Mouse (Mus musculus): ENCODE measurements around the gene Cep112. TPM values are rescaled to one million over a fixed set of nuclear protein-coding genes. Genes with fewer than 3 reads are reported as not detected.

Gene Cep112
- polyA plus RNA-seq, 1 experiment from 2014 or later: 12.4 TPM

GRCm38 (mm10) chr11:108655574-108655973 is 230.6 kb downstream of the Cep112 start:
- H3K36me3 ChIP-seq (ENCODE audit: control insufficient read depth, insufficient read depth, low read length): no peaks in the 10 kb centered on the region

GRCm38 (mm10) chr11:108682014-108682413 is 257.0 kb downstream of the Cep112 start:
- H3K4me3 ChIP-seq (ENCODE audit: low read depth, low read length): no peak overlapping the region
- 91% methylated on average over 3 of the region's 3 CpGs for WGBS
- no peaks in the 10 kb centered on the region for H3K36me3 ChIP-seq (ENCODE audit: control insufficient read depth, insufficient read depth, low read length)
- DNase-seq (ENCODE audit: low spot score) (no peak), ATAC-seq (ENCODE audit: low FRiP score) (no peak)
- no peak overlapping the region for H3K9ac ChIP-seq (ENCODE audit: low read depth, low read length)
- no peak overlapping the region for H3K27ac ChIP-seq (ENCODE audit: low read depth, low read length)
- H3K4me2 ChIP-seq (replicated peaks; ENCODE audit: low read depth, low read length): no peak overlapping the region
- H3K9me3 ChIP-seq (ENCODE audit: control insufficient read depth, low read length): no peaks in the 10 kb centered on the region
- H3K27me3 ChIP-seq (ENCODE audit: control insufficient read depth, insufficient read depth, low read length): no peaks in the 10 kb centered on the region
- no peaks in the 10 kb centered on the region for H3K4me1 ChIP-seq (replicated peaks; ENCODE audit: control insufficient read depth, insufficient read depth, low read length)

More at GRCm38 (mm10) chr11:108655574-108655973, 230.6 kb downstream of the Cep112 start:
- H3K27ac ChIP-seq (ENCODE audit: low read depth, low read length): no peak overlapping the region
- DNase-seq (ENCODE audit: low spot score) (no peak), ATAC-seq (ENCODE audit: low FRiP score) (no peak)
- WGBS: 81% methylated on average over 2 of the region's 2 CpGs
- H3K4me3 ChIP-seq (ENCODE audit: low read depth, low read length): no peak overlapping the region
- no peak overlapping the region for H3K4me2 ChIP-seq (replicated peaks; ENCODE audit: low read depth, low read length)
- no peak overlapping the region for H3K9ac ChIP-seq (ENCODE audit: low read depth, low read length)
- no peaks in the 10 kb centered on the region for H3K4me1 ChIP-seq (replicated peaks; ENCODE audit: control insufficient read depth, insufficient read depth, low read length)
- no peaks in the 10 kb centered on the region for H3K9me3 ChIP-seq (ENCODE audit: control insufficient read depth, low read length)
- no peaks in the 10 kb centered on the region for H3K27me3 ChIP-seq (ENCODE audit: control insufficient read depth, insufficient read depth, low read length)

GRCm38 (mm10) chr11:108696563-108696962 is 271.6 kb downstream of the Cep112 start:
- H3K4me1 ChIP-seq (replicated peaks; ENCODE audit: control insufficient read depth, insufficient read depth, low read length): no peaks in the 10 kb centered on the region
- DNase-seq (ENCODE audit: low spot score) (no peak), ATAC-seq (ENCODE audit: low FRiP score) (no peak)
- no peak overlapping the region for H3K4me3 ChIP-seq (ENCODE audit: low read depth, low read length)
- H3K27ac ChIP-seq (ENCODE audit: low read depth, low read length): no peak overlapping the region
- H3K27me3 ChIP-seq (ENCODE audit: control insufficient read depth, insufficient read depth, low read length): no peaks in the 10 kb centered on the region
- no peak overlapping the region for H3K4me2 ChIP-seq (replicated peaks; ENCODE audit: low read depth, low read length)
- H3K9ac ChIP-seq (ENCODE audit: low read depth, low read length): no peak overlapping the region
- H3K9me3 ChIP-seq (ENCODE audit: control insufficient read depth, low read length): no peaks in the 10 kb centered on the region
- H3K36me3 ChIP-seq (ENCODE audit: control insufficient read depth, insufficient read depth, low read length): no peaks in the 10 kb centered on the region
- 88% methylated on average over 4 of the region's 4 CpGs for WGBS

- 69% methylated on average over 7 of the region's 7 CpGs for WGBS
- DNase-seq (ENCODE audit: low spot score): no peak
- H3K4me3 ChIP-seq (ENCODE audit: low read depth, low read length): no peak overlapping the region
- no peaks in the 10 kb centered on the region for H3K36me3 ChIP-seq (ENCODE audit: control insufficient read depth, insufficient read depth, low read length)
- no peak overlapping the region for H3K27ac ChIP-seq (ENCODE audit: low read depth, low read length)
- no peak overlapping the region for H3K9ac ChIP-seq (ENCODE audit: low read depth, low read length)
- no peak for ATAC-seq (ENCODE audit: low FRiP score)
- H3K9me3 ChIP-seq (ENCODE audit: control insufficient read depth, low read length): no peaks in the 10 kb centered on the region
- H3K4me1 ChIP-seq (replicated peaks; ENCODE audit: control insufficient read depth, insufficient read depth, low read length): no peaks in the 10 kb centered on the region
- H3K27me3 ChIP-seq (ENCODE audit: control insufficient read depth, insufficient read depth, low read length): no peaks in the 10 kb centered on the region
- no peak overlapping the region for H3K4me2 ChIP-seq (replicated peaks; ENCODE audit: low read depth, low read length)
Observed at GRCm38 (mm10) chr11:108752301-108752700, 327.3 kb downstream of the Cep112 start.

GRCm38 (mm10) chr11:108752765-108753164 is 327.8 kb downstream of the Cep112 start:
- H3K4me1 ChIP-seq (replicated peaks; ENCODE audit: control insufficient read depth, insufficient read depth, low read length): no peaks in the 10 kb centered on the region
- H3K36me3 ChIP-seq (ENCODE audit: control insufficient read depth, insufficient read depth, low read length): no peaks in the 10 kb centered on the region
- no peak for ATAC-seq (ENCODE audit: low FRiP score)
- no peaks in the 10 kb centered on the region for H3K9me3 ChIP-seq (ENCODE audit: control insufficient read depth, low read length)
- WGBS: 96% methylated on average over 2 of the region's 2 CpGs
- DNase-seq (ENCODE audit: low spot score): no peak
- no peak overlapping the region for H3K4me2 ChIP-seq (replicated peaks; ENCODE audit: low read depth, low read length)
- no peaks in the 10 kb centered on the region for H3K27me3 ChIP-seq (ENCODE audit: control insufficient read depth, insufficient read depth, low read length)
- no peak overlapping the region for H3K27ac ChIP-seq (ENCODE audit: low read depth, low read length)
- H3K4me3 ChIP-seq (ENCODE audit: low read depth, low read length): no peak overlapping the region
- no peak overlapping the region for H3K9ac ChIP-seq (ENCODE audit: low read depth, low read length)

GRCm38 (mm10) chr11:108753361-108754240 is 328.6 kb downstream of the Cep112 start:
- H3K9ac ChIP-seq (ENCODE audit: low read depth, low read length): no peak overlapping the region
- 87% methylated on average over 7 of the region's 7 CpGs for WGBS
- no peak overlapping the region for H3K27ac ChIP-seq (ENCODE audit: low read depth, low read length)
- no peak overlapping the region for H3K4me2 ChIP-seq (replicated peaks; ENCODE audit: low read depth, low read length)
- no peak for DNase-seq (ENCODE audit: low spot score)
- H3K4me3 ChIP-seq (ENCODE audit: low read depth, low read length): no peak overlapping the region
- no peaks in the 10 kb centered on the region for H3K4me1 ChIP-seq (replicated peaks; ENCODE audit: control insufficient read depth, insufficient read depth, low read length)
- no peaks in the 10 kb centered on the region for H3K27me3 ChIP-seq (ENCODE audit: control insufficient read depth, insufficient read depth, low read length)
- H3K9me3 ChIP-seq (ENCODE audit: control insufficient read depth, low read length): no peaks in the 10 kb centered on the region
- ATAC-seq (ENCODE audit: low FRiP score): no peak
- no peaks in the 10 kb centered on the region for H3K36me3 ChIP-seq (ENCODE audit: control insufficient read depth, insufficient read depth, low read length)

- DNase-seq (ENCODE audit: low spot score): no peak
- Histone ChIP-seq H3K9me3 (ENCODE audit: control insufficient read depth, low read length) (no peaks in the 10 kb centered on the region), H3K27ac (ENCODE audit: low read depth, low read length) (no peak overlapping the region), H3K4me2 (replicated peaks; ENCODE audit: low read depth, low read length) (no peak overlapping the region), H3K4me3 (ENCODE audit: low read depth, low read length) (no peak overlapping the region), H3K27me3 (ENCODE audit: control insufficient read depth, insufficient read depth, low read length) (no peaks in the 10 kb centered on the region), H3K9ac (ENCODE audit: low read depth, low read length) (no peak overlapping the region), H3K4me1 (replicated peaks; ENCODE audit: control insufficient read depth, insufficient read depth, low read length) (no peaks in the 10 kb centered on the region), H3K36me3 (ENCODE audit: control insufficient read depth, insufficient read depth, low read length) (no peaks in the 10 kb centered on the region)
- ATAC-seq (ENCODE audit: low FRiP score): no peak
- WGBS: 95% methylated on average over 2 of the region's 2 CpGs
Observed at GRCm38 (mm10) chr11:108757211-108757610, 332.2 kb downstream of the Cep112 start.

GRCm38 (mm10) chr11:108757626-108758430 is 332.8 kb downstream of the Cep112 start:
- Histone ChIP-seq H3K9ac (ENCODE audit: low read depth, low read length) (no peak overlapping the region), H3K9me3 (ENCODE audit: control insufficient read depth, low read length) (no peaks in the 10 kb centered on the region), H3K27ac (ENCODE audit: low read depth, low read length) (no peak overlapping the region), H3K36me3 (ENCODE audit: control insufficient read depth, insufficient read depth, low read length) (no peaks in the 10 kb centered on the region), H3K4me3 (ENCODE audit: low read depth, low read length) (no peak overlapping the region), H3K27me3 (ENCODE audit: control insufficient read depth, insufficient read depth, low read length) (no peaks in the 10 kb centered on the region), H3K4me2 (replicated peaks; ENCODE audit: low read depth, low read length) (no peak overlapping the region), H3K4me1 (replicated peaks; ENCODE audit: control insufficient read depth, insufficient read depth, low read length) (no peaks in the 10 kb centered on the region)
- 72% methylated on average over 6 of the region's 6 CpGs for WGBS
- ATAC-seq (ENCODE audit: low FRiP score) (no peak), DNase-seq (ENCODE audit: low spot score) (no peak)
